Mouse (Mus musculus): ENCODE measurements around the gene Cyp2b19. TPM values are rescaled to one million over a fixed set of nuclear protein-coding genes. Genes with fewer than 3 reads are reported as not detected.

Gene Cyp2b19
- polyA plus RNA-seq (2015; fragmentation: Nextera tagmentation; extraction: Ambion mirVana): not detected in 2 replicates

GRCm38 (mm10) chr7:26756842-26757241, at the start of gene Cyp2b19:
Gene Cyp2b19, plus strand, starts transcription at chr7:26757142.
- no peak within 1 kb of the TSS for H3K4me3 ChIP-seq (replicated peaks)
- no peaks in the 10 kb centered on the region for H3K36me3 ChIP-seq (replicated peaks)
- H3K9me3 ChIP-seq (replicated peaks): no peaks in the 10 kb centered on the region
- no peaks in the 10 kb centered on the region for H3K4me1 ChIP-seq (replicated peaks)
- ATAC-seq (ENCODE audit: insufficient read depth): no peak
- H3K4me2 ChIP-seq: no peak within 1 kb of the TSS
- no peak within 1 kb of the TSS for H3K27ac ChIP-seq (replicated peaks)
- H3K27me3 ChIP-seq: no peaks in the 10 kb centered on the region
- WGBS (ENCODE audit: insufficient replicate concordance): 44% methylated on average over 2 of the region's 2 CpGs
- no peak within 1 kb of the TSS for H3K9ac ChIP-seq

- 72% methylated on average over 11 of the region's 11 CpGs for WGBS (ENCODE audit: insufficient replicate concordance)
- ATAC-seq (ENCODE audit: insufficient read depth): no peak
- Histone ChIP-seq H3K36me3 (replicated peaks) (no peaks in the 10 kb centered on the region), H3K27me3 (no peaks in the 10 kb centered on the region), H3K4me3 (replicated peaks) (no peak overlapping the region), H3K27ac (replicated peaks) (no peak overlapping the region), H3K4me1 (replicated peaks) (no peaks in the 10 kb centered on the region), H3K4me2 (no peak overlapping the region), H3K9me3 (replicated peaks) (no peaks in the 10 kb centered on the region), H3K9ac (no peak overlapping the region)
These were observed 45.9 kb upstream of the Cyp2b19 start for GRCm38 (mm10) chr7:26711061-26711460.

- Histone ChIP-seq H3K9me3 (replicated peaks) (no peaks in the 10 kb centered on the region), H3K27ac (replicated peaks) (no peak overlapping the region), H3K4me2 (no peak overlapping the region), H3K4me3 (replicated peaks) (no peak overlapping the region), H3K9ac (no peak overlapping the region), H3K27me3 (no peaks in the 10 kb centered on the region), H3K4me1 (replicated peaks) (no peaks in the 10 kb centered on the region), H3K36me3 (replicated peaks) (no peaks in the 10 kb centered on the region)
- ATAC-seq (ENCODE audit: insufficient read depth): no peak
These were observed 18.0 kb upstream of the Cyp2b19 start for GRCm38 (mm10) chr7:26738940-26739339.

GRCm38 (mm10) chr7:26743948-26744347, 13.0 kb upstream of the Cyp2b19 start:
- Histone ChIP-seq H3K9me3 (replicated peaks) (no peaks in the 10 kb centered on the region), H3K4me3 (replicated peaks) (no peak overlapping the region), H3K4me1 (replicated peaks) (no peaks in the 10 kb centered on the region), H3K4me2 (no peak overlapping the region), H3K27ac (replicated peaks) (no peak overlapping the region), H3K9ac (no peak overlapping the region), H3K27me3 (no peaks in the 10 kb centered on the region), H3K36me3 (replicated peaks) (no peaks in the 10 kb centered on the region)
- WGBS (ENCODE audit: insufficient replicate concordance): 64% methylated on average over 4 of the region's 4 CpGs
- no peak for ATAC-seq (ENCODE audit: insufficient read depth)

- Histone ChIP-seq H3K9me3 (replicated peaks) (no peaks in the 10 kb centered on the region), H3K4me1 (replicated peaks) (no peaks in the 10 kb centered on the region), H3K36me3 (replicated peaks) (no peaks in the 10 kb centered on the region), H3K9ac (no peak overlapping the region), H3K27ac (replicated peaks) (no peak overlapping the region), H3K27me3 (no peaks in the 10 kb centered on the region), H3K4me2 (no peak overlapping the region), H3K4me3 (replicated peaks) (no peak overlapping the region)
- ATAC-seq (ENCODE audit: insufficient read depth): no peak
- WGBS (ENCODE audit: insufficient replicate concordance): 33% methylated on average over 1 of the region's 1 CpGs
These were observed 11.5 kb upstream of the Cyp2b19 start for GRCm38 (mm10) chr7:26745486-26745885.

GRCm38 (mm10) chr7:26767084-26767483, 10.1 kb downstream of the Cyp2b19 start:
- H3K4me2 ChIP-seq: no peak overlapping the region
- ATAC-seq (ENCODE audit: insufficient read depth): no peak
- H3K4me1 ChIP-seq (replicated peaks): no peaks in the 10 kb centered on the region
- H3K9me3 ChIP-seq (replicated peaks): no peaks in the 10 kb centered on the region
- no peak overlapping the region for H3K4me3 ChIP-seq (replicated peaks)
- 39% methylated on average over 1 of the region's 1 CpGs for WGBS (ENCODE audit: insufficient replicate concordance)
- H3K9ac ChIP-seq: no peak overlapping the region
- H3K36me3 ChIP-seq (replicated peaks): no peaks in the 10 kb centered on the region
- no peak overlapping the region for H3K27ac ChIP-seq (replicated peaks)
- no peaks in the 10 kb centered on the region for H3K27me3 ChIP-seq

GRCm38 (mm10) chr7:26769881-26770470, 13.0 kb downstream of the Cyp2b19 start:
- Histone ChIP-seq H3K4me2 (no peak overlapping the region), H3K4me3 (replicated peaks) (no peak overlapping the region), H3K9ac (no peak overlapping the region), H3K36me3 (replicated peaks) (no peaks in the 10 kb centered on the region), H3K9me3 (replicated peaks) (no peaks in the 10 kb centered on the region), H3K27ac (replicated peaks) (no peak overlapping the region), H3K4me1 (replicated peaks) (no peaks in the 10 kb centered on the region), H3K27me3 (no peaks in the 10 kb centered on the region)
- no peak for ATAC-seq (ENCODE audit: insufficient read depth)
- 57% methylated on average over 9 of the region's 9 CpGs for WGBS (ENCODE audit: insufficient replicate concordance)

GRCm38 (mm10) chr7:26772866-26773586, 16.1 kb downstream of the Cyp2b19 start:
- Histone ChIP-seq H3K27me3 (no peaks in the 10 kb centered on the region), H3K4me1 (replicated peaks) (no peaks in the 10 kb centered on the region), H3K9ac (no peak overlapping the region), H3K36me3 (replicated peaks) (no peaks in the 10 kb centered on the region), H3K4me2 (no peak overlapping the region), H3K4me3 (replicated peaks) (no peak overlapping the region), H3K9me3 (replicated peaks) (no peaks in the 10 kb centered on the region), H3K27ac (replicated peaks) (no peak overlapping the region)
- no peak for ATAC-seq (ENCODE audit: insufficient read depth)
- 47% methylated on average over 3 of the region's 3 CpGs for WGBS (ENCODE audit: insufficient replicate concordance)

- Histone ChIP-seq H3K9ac (no peak overlapping the region), H3K4me3 (replicated peaks) (no peak overlapping the region), H3K27ac (replicated peaks) (no peak overlapping the region), H3K4me1 (replicated peaks) (no peaks in the 10 kb centered on the region), H3K9me3 (replicated peaks) (no peaks in the 10 kb centered on the region), H3K4me2 (no peak overlapping the region), H3K36me3 (replicated peaks) (no peaks in the 10 kb centered on the region), H3K27me3 (no peaks in the 10 kb centered on the region)
- ATAC-seq (ENCODE audit: insufficient read depth): no peak
- WGBS (ENCODE audit: insufficient replicate concordance): 18% methylated on average over 6 of the region's 6 CpGs
These were observed 18.9 kb downstream of the Cyp2b19 start for GRCm38 (mm10) chr7:26775866-26776265.

- Histone ChIP-seq H3K9ac (no peak overlapping the region), H3K9me3 (replicated peaks) (no peaks in the 10 kb centered on the region), H3K27me3 (no peaks in the 10 kb centered on the region), H3K27ac (replicated peaks) (no peak overlapping the region), H3K4me1 (replicated peaks) (no peaks in the 10 kb centered on the region), H3K36me3 (replicated peaks) (no peaks in the 10 kb centered on the region), H3K4me3 (replicated peaks) (no peak overlapping the region), H3K4me2 (no peak overlapping the region)
- no peak for ATAC-seq (ENCODE audit: insufficient read depth)
- WGBS (ENCODE audit: insufficient replicate concordance): 32% methylated on average over 2 of the region's 2 CpGs
These were observed 20.9 kb downstream of the Cyp2b19 start for GRCm38 (mm10) chr7:26777806-26778205.

GRCm38 (mm10) chr7:26778474-26778873, 21.5 kb downstream of the Cyp2b19 start:
- Histone ChIP-seq H3K27me3 (no peaks in the 10 kb centered on the region), H3K4me3 (replicated peaks) (no peak overlapping the region), H3K4me2 (no peak overlapping the region)

More at GRCm38 (mm10) chr7:26778474-26778873, 21.5 kb downstream of the Cyp2b19 start:
- Histone ChIP-seq H3K9ac (no peak overlapping the region), H3K9me3 (replicated peaks) (no peaks in the 10 kb centered on the region), H3K4me1 (replicated peaks) (no peaks in the 10 kb centered on the region), H3K27ac (replicated peaks) (no peak overlapping the region), H3K36me3 (replicated peaks) (no peaks in the 10 kb centered on the region)
- WGBS (ENCODE audit: insufficient replicate concordance): 24% methylated on average over 6 of the region's 6 CpGs
- ATAC-seq (ENCODE audit: insufficient read depth): no peak
